Mouse (Mus musculus): ENCODE measurements at regions not wholly inside any gene's neighbourhood (a gene's known extent, or its start where the extent isn't known, plus 50 kb on each side); places are given as distances from the start of the nearest gene placed in this dataset.

DNA sequence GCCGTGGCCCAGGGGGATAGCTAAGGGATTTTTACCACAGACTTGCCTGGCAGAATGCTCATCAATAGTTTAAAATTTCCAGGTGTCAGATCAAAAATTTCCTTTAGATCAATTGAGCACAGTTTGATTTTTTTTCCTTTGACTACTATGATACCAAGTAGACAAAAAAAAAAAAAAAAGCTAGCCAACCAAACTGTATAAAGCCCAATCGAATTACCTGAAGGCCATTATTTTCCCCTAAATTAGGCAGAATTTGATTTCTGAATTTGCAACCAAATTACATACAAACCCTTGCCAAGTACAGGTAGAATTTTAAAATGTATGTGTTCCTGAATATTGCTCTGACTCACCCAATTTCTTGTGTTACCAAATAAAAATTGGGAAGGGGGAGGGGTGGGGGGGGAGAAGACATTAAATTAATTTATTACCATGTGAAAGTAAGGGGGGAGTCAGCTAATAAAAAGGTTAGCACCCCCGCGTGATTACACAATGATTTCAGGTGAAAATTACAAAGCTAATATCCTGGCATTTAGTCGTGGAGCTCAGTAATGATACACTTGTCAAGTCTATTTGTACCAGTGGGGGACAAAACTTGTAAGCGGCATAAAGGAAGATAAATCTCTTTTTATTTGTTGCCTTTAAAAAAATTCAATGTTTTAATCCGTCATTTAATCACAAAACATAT lies 66.7 kb upstream of the Ppara start:
- TF ChIP-seq CTCF (IDR thresholded peaks at IDR 0.05; ENCODE audit: low read depth), result no peak
- no peak for TF ChIP-seq EP300 (IDR thresholded peaks at IDR 0.05; ENCODE audit: low read depth)

Data from heart, postnatal 0 days (tissue).